Mouse (Mus musculus) ovary, postnatal 36 days (tissue): ENCODE data around the gene Prph2.

ENCODE experiments used
- DNase-seq: peaks from one replicate; pipeline ENCODE4 v3.0.0; 2022; ENCODE audit warnings: low spot score, mixed read lengths

The Prph2 gene

GRCm38 (mm10) chr17:46910186-46910585 is at the start of gene Prph2:
Gene Prph2, plus strand, starts transcription at chr17:46910459.
- no peak for DNase-seq

GRCm38 (mm10) chr17:46864566-46865195 is 45.6 kb upstream of the Prph2 start:
- DNase-seq: no peak

GRCm38 (mm10) chr17:46866836-46867235 is 43.4 kb upstream of the Prph2 start:
- no peak for DNase-seq

DNA sequence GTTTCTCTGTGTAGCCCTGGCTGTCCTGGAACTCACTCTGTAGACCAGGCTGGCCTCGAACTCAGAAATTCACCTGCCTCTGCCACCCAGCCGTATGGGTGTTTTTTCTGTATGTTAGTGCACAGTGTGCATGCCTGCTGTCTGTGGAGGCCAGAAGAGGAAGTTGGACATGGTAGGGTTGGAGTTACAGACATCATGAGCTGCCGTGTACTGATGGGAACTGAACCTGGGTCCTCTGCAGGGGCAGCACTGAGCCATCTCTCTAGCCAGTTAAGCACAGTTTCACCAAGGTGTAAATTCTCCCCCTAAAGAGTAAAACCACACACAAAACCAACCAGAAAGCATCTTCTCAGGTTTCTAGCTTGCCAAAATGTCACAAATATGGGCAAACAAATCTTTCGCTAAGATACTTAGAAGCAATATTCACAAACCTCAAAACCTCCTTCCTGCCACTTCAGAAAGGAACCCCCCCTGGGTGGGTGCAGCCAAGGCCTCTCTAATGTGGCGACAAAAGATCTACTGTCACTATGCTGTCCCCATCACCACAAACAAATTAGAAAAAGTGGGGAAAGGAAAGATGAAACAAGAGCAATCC is 40.0 kb upstream of the Prph2 start:
- DNase-seq: no peak

DNA sequence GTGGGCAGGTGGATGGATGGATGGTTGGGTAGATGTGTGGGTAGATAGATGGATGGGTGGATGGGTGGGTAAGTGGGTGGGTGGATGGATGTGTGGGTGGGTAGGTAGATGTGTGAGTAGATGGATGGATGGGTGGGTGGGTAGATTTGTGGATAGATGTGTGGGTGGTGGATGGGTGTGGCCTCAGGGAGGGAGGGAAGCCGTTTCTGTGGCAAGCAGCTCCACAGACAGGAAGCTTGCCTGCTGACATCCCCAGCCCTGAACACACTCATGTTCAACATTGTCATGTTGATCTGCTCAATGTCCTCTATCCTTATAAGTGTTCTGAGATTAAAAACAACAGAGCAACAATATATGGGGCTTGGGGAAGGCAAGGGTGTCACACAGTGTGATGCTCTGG is 39.3 kb upstream of the Prph2 start:
- no peak for DNase-seq

GRCm38 (mm10) chr17:46872806-46873205 is 37.5 kb upstream of the Prph2 start:
- DNase-seq: no peak

DNA sequence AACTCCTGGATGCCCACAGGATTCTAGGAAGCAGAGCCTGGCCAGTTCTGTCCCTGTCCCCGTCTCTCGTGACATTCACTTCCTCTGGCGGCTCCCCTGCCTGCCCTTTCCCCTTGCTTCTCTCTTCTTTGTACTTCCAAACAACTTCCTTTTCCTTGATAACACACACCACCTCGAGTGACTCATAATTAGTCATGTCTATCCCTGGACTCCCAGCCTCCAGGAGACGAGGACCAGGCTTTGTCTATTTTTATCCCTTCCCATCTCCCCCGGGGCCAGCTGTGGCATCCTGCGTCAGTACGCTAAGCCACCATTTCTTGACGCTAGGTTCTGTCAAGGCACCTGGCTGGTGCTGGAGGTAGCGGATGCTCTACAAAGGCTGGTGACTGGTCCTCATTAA is 36.1 kb upstream of the Prph2 start:
- no peak for DNase-seq

DNA sequence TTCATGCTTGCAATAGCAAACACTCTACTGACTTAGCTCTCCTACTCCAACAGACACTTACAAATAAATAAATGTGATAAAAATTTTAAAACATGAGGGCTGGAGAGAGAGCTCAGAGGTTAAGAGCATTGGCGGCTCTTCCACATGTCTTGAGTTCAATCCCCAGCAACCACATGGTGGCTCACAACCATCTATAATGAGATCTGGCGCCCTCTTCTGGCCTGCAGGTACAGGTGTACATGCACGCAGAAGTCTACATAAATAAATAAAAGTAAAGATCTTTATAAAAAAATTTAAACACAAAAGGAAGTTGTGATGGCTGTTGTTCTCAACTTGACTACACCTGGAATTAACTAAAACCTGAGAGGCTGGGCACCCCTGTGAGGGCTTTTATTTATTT is 34.6 kb upstream of the Prph2 start:
- DNase-seq: no peak

DNA sequence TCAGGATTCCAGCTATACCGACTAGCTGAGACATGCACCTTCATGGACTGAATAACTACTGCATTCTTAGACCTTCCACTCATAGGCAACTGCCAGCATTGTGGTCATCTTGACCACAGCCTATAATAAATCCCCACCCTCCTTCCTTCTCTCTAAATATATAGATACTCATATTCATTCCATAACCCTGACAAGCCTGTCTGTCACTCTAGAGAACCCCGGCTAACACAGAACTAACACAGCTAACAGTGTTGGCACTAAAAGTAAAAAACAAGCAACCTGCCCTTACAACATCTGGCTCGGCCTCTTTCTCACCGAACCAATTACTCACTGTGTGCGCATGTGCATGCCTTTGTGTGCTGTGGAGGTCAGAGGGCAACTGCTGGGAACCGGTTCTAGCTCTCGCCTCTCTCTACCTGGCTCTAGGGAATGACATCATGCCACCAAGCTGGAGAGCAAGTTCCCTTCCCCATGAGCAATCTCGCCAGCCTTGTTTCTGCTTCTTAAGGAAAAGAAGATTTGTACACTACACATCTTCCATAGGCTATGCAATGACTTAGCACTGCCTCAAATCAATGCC is 33.8 kb upstream of the Prph2 start:
- no peak for DNase-seq

DNA sequence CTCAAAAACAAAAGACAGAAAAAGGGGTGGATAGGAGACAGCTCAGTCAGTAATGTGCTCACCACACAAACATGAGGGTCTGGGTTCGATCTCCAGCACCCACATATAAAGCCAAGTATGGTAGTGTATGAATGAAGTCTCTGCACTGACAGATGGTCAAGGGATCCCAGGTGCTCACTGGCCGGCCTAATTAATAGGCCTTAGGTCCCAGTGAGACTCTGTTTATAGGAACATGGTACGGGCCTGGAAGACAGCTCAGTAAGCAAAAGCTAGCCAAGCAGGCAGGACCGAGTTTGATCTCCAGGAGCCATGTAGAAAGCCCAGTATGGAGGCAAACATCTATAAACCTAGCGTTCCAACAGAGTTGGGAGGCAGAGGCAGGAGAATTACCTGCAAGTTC is 33.2 kb upstream of the Prph2 start:
- DNase-seq: no peak

GRCm38 (mm10) chr17:46879841-46880311 is 30.4 kb upstream of the Prph2 start:
- no peak for DNase-seq

- no peak for DNase-seq
Measured at GRCm38 (mm10) chr17:46880322-46880721, 29.9 kb upstream of the Prph2 start.

- DNase-seq: no peak
Measured at GRCm38 (mm10) chr17:46881728-46882127, 28.5 kb upstream of the Prph2 start.

- no peak for DNase-seq
Measured at GRCm38 (mm10) chr17:46883107-46883506, 27.2 kb upstream of the Prph2 start.

- no peak for DNase-seq
Measured at GRCm38 (mm10) chr17:46884766-46885165, 25.5 kb upstream of the Prph2 start.

DNA sequence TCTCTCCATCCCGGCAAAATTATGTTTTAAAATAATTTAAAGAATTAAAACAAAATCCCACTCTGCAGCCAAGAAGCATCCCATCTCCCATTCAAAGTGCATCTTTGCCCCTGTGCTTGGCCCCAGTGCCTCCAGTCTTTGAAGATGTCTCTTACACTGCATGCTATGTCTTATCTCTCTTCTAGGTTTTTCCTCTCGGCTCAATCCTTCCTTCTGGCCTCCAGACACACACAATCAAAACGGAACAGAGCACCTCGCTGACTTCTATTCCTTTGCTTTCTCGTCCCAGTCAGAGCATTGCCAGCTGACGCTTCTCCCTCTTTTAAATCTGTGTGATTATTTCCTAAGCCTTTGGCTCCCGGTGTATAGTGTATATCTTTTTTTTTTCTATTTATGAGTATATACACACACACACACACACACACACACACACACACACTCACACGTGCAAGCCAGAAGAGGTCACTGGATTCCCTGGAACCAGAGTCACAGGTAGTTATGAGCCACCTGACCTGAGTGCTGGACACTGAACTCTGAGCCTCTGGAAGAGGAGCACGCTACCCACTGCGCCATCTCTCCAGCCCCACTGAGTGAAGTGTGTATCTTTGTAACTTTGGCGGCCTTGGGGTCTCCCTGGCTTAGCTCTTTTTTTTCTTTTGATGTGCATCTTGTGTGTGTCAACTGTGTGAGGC is 24.9 kb upstream of the Prph2 start:
- no peak for DNase-seq

- DNase-seq: no peak
Measured at GRCm38 (mm10) chr17:46885910-46886643, 24.2 kb upstream of the Prph2 start.

DNA sequence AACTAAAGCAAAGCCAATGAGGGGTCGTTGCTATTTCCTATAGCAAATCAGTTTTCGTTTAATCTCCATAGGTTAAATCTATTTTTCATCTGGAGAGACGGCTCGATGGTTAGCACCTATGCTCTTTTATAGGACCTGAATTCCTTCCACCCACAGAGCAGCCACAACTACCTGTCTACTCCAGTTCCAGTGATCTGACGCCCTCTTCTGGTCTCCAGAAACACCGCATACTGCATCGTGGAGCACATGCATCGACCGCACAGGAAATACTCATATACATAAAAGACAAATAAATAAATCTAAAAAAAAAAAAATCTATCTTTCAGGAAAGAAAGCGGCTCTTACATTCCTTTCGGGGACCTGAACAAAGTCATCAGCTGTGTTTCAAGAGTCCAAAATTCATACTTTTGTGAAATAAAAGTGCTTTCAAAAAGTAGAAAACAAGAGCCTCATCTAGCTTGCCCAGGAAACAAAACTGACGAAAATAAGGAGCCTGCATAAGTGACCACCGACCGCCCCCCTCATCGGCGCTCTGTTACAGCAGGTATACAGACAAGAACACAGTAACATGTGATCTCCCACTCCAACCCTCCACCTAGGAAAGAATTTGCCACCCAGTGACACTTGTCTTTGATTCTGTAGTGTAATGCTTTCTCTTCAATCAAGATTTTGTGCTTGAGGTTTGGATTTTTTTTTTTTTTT is 21.6 kb upstream of the Prph2 start:
- no peak for DNase-seq

- peak; percentile 79 for DNase-seq
Measured at GRCm38 (mm10) chr17:46889450-46890084, 20.7 kb upstream of the Prph2 start.

DNA sequence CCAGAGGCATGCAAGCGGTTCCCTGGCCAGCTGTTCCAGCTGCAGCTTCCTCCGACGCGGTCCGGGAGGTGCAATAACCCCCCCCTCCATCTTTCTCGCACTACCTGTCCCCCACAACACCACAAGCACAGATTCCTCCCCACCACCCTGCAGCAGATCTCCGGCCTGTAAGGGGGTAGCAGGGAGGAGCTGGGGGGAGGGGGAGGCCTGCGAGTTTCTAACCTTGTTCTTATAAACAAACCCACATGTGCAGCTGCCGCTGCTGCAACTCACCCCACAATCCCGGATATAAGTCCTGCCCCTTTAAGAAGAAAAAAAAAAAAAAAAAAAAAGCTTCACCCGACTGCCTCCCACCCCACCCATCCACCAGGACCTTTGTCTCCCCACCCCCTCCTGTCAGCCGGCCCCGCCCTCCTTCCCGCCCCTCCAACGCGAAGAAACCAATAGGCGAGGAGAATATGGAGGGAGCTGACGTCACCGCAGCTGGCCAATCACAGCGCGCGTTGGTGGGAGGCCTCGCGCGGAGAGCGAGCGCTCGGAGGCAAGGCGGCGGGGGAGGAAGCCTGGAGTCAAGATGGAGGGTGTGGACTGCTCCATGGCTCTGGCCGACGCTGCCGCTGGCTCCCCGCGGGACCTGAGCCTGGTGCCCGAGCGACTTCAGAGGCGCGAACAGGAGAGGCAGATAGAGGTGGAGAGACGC is 20.0 kb upstream of the Prph2 start, which contains the start of gene Tbcc:
Gene Tbcc, plus strand, starts transcription at position 569 of the 700 bp plus-strand sequence.
- DNase-seq: peak; percentile 95
